Mouse (Mus musculus) small intestine, adult 2 months (tissue): Measurements from ENCODE around the gene Tatdn2.

Experiments
- CTCF ChIP-seq: fragments of 200-500 bp; IDR thresholded peaks from 2 replicates; pipeline ENCODE4 v1.5.1; 2012; ENCODE audit warnings: low read depth, mild to moderate bottlenecking, control low read depth, inconsistent platforms, low read length, moderate library complexity, mixed read lengths; ENCODE audit not compliant: insufficient replicate concordance, insufficient read length; ENCODE audit errors: extremely low read depth
- POLR2A ChIP-seq: fragments of 200-500 bp; IDR thresholded peaks from 2 replicates; pipeline ENCODE4 v1.6.1; 2012; ENCODE audit warnings: low read depth, mild to moderate bottlenecking, control low read depth, inconsistent platforms, low read length, moderate library complexity

DNA sequence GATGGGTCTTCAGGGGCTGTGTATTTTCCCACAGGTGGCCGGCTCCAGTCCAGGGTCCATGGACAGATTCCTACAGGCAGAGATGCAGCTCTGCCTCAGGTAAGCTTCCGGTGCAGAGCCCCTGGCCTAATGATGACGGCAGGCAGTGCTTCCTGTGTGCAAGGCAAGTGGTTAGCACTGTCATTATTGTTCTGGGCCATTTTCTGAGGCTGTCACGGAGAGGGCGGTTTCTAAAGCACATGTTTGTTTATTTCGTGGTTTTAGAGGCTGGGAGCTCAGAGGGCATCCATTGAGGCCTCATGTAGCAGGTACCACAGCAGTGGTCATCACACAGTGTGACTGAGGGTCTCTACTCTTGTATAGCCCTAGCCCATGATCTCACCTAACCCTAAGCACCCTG, 23.9 kb upstream of the Tatdn2 start:
- TF ChIP-seq POLR2A = no peak
- no peak for TF ChIP-seq CTCF
